Mouse (Mus musculus) adrenal gland, adult 8-10 months (tissue): ENCODE data around the gene Clrn3. TPM values are rescaled to one million over a fixed set of nuclear protein-coding genes. Genes with fewer than 3 reads are reported as not detected.
"Not testable (repeated sequence)": the region's sequence is repeated elsewhere in the genome, so short reads cannot be mapped to it uniquely, and the experiment has no call there.

Experiments used
- DNase-seq: peaks from one replicate; pipeline ENCODE4 v3.0.0; 2022
- total RNA-seq, 4 experiments: library from RNA; stranded (reverse); gene quantifications; 2 replicates each; pipeline ENCODE4 v1.2.4; 2022

Gene Clrn3
- total RNA-seq, 4 experiments from 2014 or later: not detected

DNA sequence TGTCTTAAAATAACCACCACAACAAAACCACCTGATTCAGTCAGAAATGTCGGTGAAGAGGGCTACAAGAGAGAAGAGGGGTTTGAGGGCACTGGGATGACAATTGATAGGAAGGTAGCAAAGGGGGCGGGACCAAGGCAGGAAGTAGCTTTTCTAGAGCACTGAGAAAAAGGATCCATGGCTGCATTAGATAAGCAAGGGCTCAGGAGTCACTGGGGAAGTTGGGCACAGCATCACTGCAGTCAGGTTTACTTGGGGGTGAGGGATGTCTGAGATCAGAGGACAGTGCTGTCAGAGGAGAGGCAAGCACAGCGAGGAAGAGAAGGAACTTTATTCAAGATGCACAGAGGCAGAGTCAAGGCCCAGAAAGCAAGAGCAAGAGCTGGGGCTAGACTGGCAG is 7.5 kb upstream of the Clrn3 start:
- no peak for DNase-seq

DNA sequence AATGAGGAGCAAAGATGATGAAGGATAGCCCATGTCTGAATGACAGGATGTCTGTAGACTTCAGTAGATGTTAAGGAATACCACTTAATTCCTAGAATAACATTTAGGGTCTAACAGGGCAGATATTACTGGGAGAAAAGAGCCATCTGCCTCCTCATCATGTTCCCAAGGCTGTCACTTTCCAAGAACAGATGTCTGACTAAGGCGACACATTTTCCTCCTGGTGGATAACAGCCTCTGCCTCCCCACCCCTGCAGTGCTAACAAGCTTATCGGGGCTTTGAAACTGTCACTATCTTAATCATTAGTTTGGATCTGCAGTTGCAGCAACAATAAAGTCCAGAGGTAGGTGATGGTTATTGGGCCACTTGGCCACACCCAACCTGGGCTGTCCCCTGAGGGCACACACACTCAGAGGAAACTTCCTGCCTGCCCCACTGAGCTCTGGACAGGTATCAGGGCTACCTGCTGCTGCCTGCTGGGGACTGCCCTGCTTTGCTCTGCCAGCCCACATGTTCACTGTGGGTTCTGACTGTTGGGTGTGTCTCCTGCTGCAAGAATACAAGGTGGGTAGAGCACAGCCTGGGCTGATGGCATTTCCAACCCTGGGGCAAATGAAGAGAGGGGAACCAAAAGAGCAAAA is 6.2 kb upstream of the Clrn3 start:
- DNase-seq: no peak

GRCm38 (mm10) chr7:135529068-135529467 is 614 bp upstream of the Clrn3 start:
- no peak for DNase-seq

- DNase-seq: no peak
Observed at GRCm38 (mm10) chr7:135527169-135527568, 1.3 kb downstream of the Clrn3 start.

- DNase-seq: no peak
Observed at GRCm38 (mm10) chr7:135526574-135527152, 1.8 kb downstream of the Clrn3 start.

GRCm38 (mm10) chr7:135524424-135524967 is 4.0 kb downstream of the Clrn3 start:
- DNase-seq: no peak

DNA sequence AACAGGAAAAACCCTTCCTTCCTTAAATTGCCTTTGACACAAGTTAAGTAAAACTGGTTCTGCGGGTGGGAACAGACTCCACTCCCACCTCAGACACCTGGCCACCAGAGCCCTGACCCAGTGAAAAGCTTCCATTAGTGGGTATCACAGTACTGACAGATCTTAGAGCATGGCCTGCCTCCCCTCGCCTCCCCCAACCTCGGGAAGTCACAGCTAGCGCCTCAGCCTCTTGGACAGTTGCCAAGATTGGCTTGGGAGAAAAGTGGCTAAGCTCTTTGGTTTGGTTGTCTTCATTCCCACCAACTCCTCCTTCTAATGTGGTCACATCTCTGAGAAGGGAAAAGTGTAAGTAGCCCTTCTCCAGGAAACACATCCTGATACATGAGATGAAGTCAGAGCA is 4.5 kb downstream of the Clrn3 start:
- no peak for DNase-seq

GRCm38 (mm10) chr7:135521755-135522512 is 6.5 kb downstream of the Clrn3 start:
- DNase-seq: no peak

DNA sequence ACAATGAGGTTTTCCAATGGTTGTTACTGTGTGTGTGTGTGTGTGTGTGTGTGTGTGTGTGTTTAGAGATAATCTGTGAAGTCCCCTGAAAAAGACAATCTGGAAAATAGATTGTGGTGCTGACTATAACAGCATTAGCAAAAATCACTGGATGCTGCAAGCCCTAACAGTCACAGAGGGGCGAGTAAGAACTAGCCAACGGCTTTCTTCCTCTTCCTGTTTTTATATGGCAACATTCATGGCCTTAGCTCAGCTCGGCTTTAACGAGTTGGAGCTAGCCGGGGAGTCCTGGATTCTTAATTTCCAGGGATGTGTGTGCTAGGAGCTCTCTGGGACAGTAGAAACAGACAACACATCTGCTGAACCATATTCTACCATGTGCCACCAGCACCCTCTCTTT is 8.2 kb downstream of the Clrn3 start:
- no peak for DNase-seq

- DNase-seq: no peak
Observed at GRCm38 (mm10) chr7:135517191-135517590, 11.3 kb downstream of the Clrn3 start.

DNA sequence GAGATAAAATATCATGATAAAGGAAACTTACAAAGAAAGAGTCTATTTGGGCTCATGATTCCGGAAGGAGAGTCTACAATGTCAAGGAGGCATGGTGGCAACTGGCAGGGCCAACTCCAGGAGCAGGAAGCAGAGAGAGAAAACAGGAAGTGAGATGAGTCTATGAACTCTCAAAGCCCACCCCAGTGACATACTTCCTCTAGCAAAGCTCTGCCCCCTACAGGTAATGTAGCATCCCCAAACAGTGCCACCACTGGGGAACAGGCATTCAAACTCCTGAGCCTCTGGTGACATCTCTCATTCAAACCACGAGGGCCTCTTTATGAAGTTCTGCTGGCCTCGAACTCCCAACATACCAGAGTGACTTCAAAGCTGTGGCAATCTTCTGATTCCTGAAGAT is 16.7 kb downstream of the Clrn3 start:
- no peak for DNase-seq

DNA sequence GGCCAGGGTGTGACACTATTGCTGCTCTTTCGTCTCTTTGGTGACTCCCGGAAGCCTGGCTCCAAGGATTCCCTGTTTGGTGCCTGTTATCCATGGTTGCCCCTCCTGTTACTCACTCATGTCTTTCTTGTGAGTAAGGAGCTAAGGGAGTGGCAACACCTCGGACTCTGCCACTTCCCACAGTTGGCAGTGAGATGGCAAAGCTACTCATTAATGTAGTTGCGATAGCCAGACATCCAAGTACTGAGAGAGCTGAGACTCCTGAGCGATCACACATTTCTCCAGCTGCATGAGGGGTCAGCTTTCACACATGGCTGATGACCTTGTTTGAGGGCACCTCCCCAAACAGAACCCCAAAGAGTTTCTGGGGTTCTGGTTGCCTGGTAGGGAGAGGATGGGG is 18.0 kb downstream of the Clrn3 start:
- DNase-seq: no peak

- DNase-seq: peak; percentile 28
Observed at GRCm38 (mm10) chr7:135509272-135509671, 19.2 kb downstream of the Clrn3 start.

DNA sequence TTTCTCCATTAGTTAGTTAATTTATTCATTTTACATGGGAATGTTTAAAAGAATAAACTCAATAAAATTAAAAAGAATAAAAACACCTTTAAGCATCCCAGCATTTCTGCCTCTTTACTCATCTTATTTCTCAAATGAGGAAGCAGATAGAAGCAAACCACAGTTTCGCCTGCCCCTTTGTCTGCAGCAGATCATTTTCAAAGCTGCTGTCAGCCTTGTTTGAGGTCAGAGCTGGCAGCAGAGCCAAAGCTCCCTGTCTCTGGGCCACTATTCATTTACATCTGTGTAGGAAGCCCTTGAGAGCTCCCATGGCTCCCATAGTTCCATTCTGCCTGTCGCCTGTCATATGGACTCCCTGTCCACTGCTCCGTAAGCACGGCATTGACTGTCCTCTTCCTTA is 19.9 kb downstream of the Clrn3 start:
- DNase-seq: no peak

DNA sequence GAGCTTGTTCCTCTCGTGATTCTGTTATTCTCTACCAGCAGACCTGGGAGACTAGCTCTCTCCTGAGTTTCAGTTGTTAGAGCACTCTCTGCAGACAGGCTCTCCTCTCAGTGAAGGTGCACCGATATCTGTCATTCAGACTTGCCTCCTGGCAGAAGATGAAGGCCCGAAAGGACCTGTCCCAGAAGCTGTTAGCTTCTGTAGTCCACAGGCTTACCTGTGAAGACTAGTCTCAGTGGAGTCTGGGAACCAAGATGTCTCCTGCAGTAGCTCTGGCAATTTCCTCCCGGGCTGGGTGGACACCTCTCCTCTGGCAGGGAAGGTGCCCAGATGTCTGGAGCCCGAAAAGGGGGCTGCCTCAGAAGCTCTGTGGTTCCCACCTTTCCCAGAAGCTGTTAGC is 21.9 kb downstream of the Clrn3 start:
- not testable (repeated sequence) for DNase-seq

- no peak for DNase-seq
Observed at GRCm38 (mm10) chr7:135499403-135499802, 29.1 kb downstream of the Clrn3 start.

GRCm38 (mm10) chr7:135498565-135499186 is 29.8 kb downstream of the Clrn3 start:
- no peak for DNase-seq

GRCm38 (mm10) chr7:135495303-135495702 is 33.2 kb downstream of the Clrn3 start:
- peak; percentile 51 for DNase-seq

DNA sequence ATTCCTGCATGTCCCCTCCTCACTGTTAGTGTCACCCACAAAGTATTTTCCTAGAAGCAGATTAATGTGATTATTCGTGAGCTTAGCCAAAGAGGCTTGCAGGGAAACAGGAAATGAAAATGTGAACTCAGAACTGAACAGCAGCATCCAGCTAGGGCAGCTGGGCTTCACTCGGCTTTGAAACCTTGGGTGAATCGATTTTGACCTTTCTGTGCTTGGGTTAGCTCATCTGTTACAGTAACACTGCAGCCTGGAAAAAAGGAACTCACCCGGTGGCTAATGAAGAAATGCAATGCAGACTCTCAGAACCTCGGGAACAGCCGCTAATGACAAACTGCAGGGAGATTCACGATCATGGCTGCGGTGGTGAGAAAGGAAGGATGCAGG is 38.0 kb downstream of the Clrn3 start:
- DNase-seq: no peak

- no peak for DNase-seq
Observed at GRCm38 (mm10) chr7:135489724-135490499, 38.5 kb downstream of the Clrn3 start.

DNA sequence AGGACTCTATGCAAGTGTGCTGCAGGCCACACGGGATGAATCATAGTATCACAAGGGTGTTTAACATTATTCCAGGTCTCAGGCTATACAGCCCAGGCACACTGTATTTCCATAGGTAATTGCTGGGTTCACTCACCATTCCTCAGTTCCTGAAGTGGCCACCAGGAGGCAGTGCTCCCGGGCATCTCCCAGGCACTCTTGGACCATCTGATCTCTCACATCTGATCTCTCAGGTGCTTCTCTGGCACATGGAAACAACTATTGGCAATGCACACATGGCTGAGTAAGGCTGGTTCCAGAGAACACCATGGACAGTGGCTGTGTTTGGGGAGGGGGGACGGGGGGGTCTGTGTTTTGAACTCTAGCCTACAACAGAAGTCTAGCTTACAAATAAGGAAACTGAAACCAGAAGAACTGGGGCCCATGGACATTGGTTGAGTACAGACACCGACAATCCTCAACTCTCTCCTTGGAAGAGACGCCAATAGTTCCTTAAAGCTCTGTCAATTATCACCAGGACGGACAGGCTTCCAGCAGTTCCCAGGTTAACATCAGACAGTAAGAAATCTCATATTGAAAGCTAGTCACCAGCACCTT is 40.1 kb downstream of the Clrn3 start:
- no peak for DNase-seq

GRCm38 (mm10) chr7:135487423-135487822 is 41.0 kb downstream of the Clrn3 start:
- peak; percentile 35 for DNase-seq
